Mouse (Mus musculus): ENCODE data around the gene Kdr.
"Not testable (repeated sequence)": the region's sequence is repeated elsewhere in the genome, so short reads cannot be mapped to it uniquely, and the experiment has no call there.

Kdr gene

GRCm38 (mm10) chr5:75961741-75962469, 16.4 kb downstream of the Kdr start:
- no peak for DNase-seq (ENCODE audit: low read depth, low spot score)

GRCm38 (mm10) chr5:75959809-75960208, 18.4 kb downstream of the Kdr start:
- no peak for DNase-seq (ENCODE audit: low read depth, low spot score)

- DNase-seq (ENCODE audit: low read depth, low spot score): no peak
Measured at GRCm38 (mm10) chr5:75956526-75956925, 21.7 kb downstream of the Kdr start.

GRCm38 (mm10) chr5:75955876-75956275, 22.4 kb downstream of the Kdr start:
- no peak for DNase-seq (ENCODE audit: low read depth, low spot score)

GRCm38 (mm10) chr5:75954778-75955330, 23.4 kb downstream of the Kdr start:
- DNase-seq (ENCODE audit: low read depth, low spot score): no peak

GRCm38 (mm10) chr5:75954218-75954617, 24.0 kb downstream of the Kdr start:
- no peak for DNase-seq (ENCODE audit: low read depth, low spot score)

GRCm38 (mm10) chr5:75952131-75952795, 26.0 kb downstream of the Kdr start:
- no peak for DNase-seq (ENCODE audit: low read depth, low spot score)

GRCm38 (mm10) chr5:75950866-75951265, 27.4 kb downstream of the Kdr start:
- DNase-seq (ENCODE audit: low read depth, low spot score): no peak

GRCm38 (mm10) chr5:75945394-75945793, 32.9 kb downstream of the Kdr start:
- no peak for DNase-seq (ENCODE audit: low read depth, low spot score)

- DNase-seq (ENCODE audit: low read depth, low spot score): no peak
Measured at GRCm38 (mm10) chr5:75943301-75943700, 35.0 kb downstream of the Kdr start.

GRCm38 (mm10) chr5:75941775-75942580, 36.3 kb downstream of the Kdr start:
- DNase-seq (ENCODE audit: low read depth, low spot score): no peak

GRCm38 (mm10) chr5:75939144-75939732, 39.0 kb downstream of the Kdr start:
- no peak for DNase-seq (ENCODE audit: low read depth, low spot score)

GRCm38 (mm10) chr5:75938012-75938411, 40.2 kb downstream of the Kdr start:
- DNase-seq (ENCODE audit: low read depth, low spot score): no peak

- DNase-seq (ENCODE audit: low read depth, low spot score): no peak
Measured at GRCm38 (mm10) chr5:75936223-75936622, 42.0 kb downstream of the Kdr start.

- no peak for DNase-seq (ENCODE audit: low read depth, low spot score)
Measured at GRCm38 (mm10) chr5:75935225-75935624, 43.0 kb downstream of the Kdr start.

GRCm38 (mm10) chr5:75934201-75934600, 44.1 kb downstream of the Kdr start:
- no peak for DNase-seq (ENCODE audit: low read depth, low spot score)

GRCm38 (mm10) chr5:75933521-75934044, 44.7 kb downstream of the Kdr start:
- DNase-seq (ENCODE audit: low read depth, low spot score): no peak

GRCm38 (mm10) chr5:75931458-75931857, 46.8 kb downstream of the Kdr start:
- not testable (repeated sequence) for DNase-seq (ENCODE audit: low read depth, low spot score)

- DNase-seq (ENCODE audit: low read depth, low spot score): no peak
Measured at GRCm38 (mm10) chr5:75929960-75930359, 48.3 kb downstream of the Kdr start.

GRCm38 (mm10) chr5:75922677-75923076, 55.6 kb downstream of the Kdr start:
- no peak for DNase-seq (ENCODE audit: low read depth, low spot score)

- no peak for DNase-seq (ENCODE audit: low read depth, low spot score)
Measured at GRCm38 (mm10) chr5:75921730-75922387, 56.4 kb downstream of the Kdr start.

All from telencephalon, adult 2 months (tissue).